Mouse (Mus musculus) thymus, adult 18-20 months (tissue): ENCODE measurements at regions not wholly inside any gene's neighbourhood (a gene's known extent, or its start where the extent isn't known, plus 50 kb on each side); places are given as distances from the start of the nearest gene placed in this dataset.

Experiments used
- DNase-seq, 2 experiments: peaks; one replicate each; pipeline ENCODE4 v3.0.0; 2022; ENCODE audit warnings: mixed read lengths in 2 of 2

- DNase-seq = no peak
These were observed 799.6 kb downstream of the Nr2f2 start for GRCm38 (mm10) chr7:69566949-69567348.

GRCm38 (mm10) chr7:69564432-69564831 is 802.1 kb downstream of the Nr2f2 start:
- no peak for DNase-seq

- no peak for DNase-seq
These were observed 805.7 kb upstream of the Arrdc4 start for GRCm38 (mm10) chr7:69554776-69555175.

- DNase-seq = no peak
These were observed 804.9 kb upstream of the Arrdc4 start for GRCm38 (mm10) chr7:69553981-69554380.

GRCm38 (mm10) chr7:69536072-69536471 is 787.0 kb upstream of the Arrdc4 start:
- no peak for DNase-seq

GRCm38 (mm10) chr7:69513966-69514365 is 764.9 kb upstream of the Arrdc4 start:
- DNase-seq = no peak

GRCm38 (mm10) chr7:69510389-69510788 is 761.3 kb upstream of the Arrdc4 start:
- no peak for DNase-seq

- DNase-seq = no peak
These were observed 744.3 kb upstream of the Arrdc4 start for GRCm38 (mm10) chr7:69493062-69493930.

GRCm38 (mm10) chr7:69490566-69491466 is 741.8 kb upstream of the Arrdc4 start:
- DNase-seq = no peak

GRCm38 (mm10) chr7:69488630-69489029 is 739.6 kb upstream of the Arrdc4 start:
- no peak for DNase-seq

- no peak for DNase-seq
These were observed 738.1 kb upstream of the Arrdc4 start for GRCm38 (mm10) chr7:69487111-69487510.

- no peak for DNase-seq
These were observed 735.5 kb upstream of the Arrdc4 start for GRCm38 (mm10) chr7:69484552-69484951.
